Mouse (Mus musculus): ENCODE measurements around the gene Iqsec2. TPM values are rescaled to one million over a fixed set of nuclear protein-coding genes. Genes with fewer than 3 reads are reported as not detected.

Iqsec2 gene
- total RNA-seq (2014; rRNA removed) (15.9 and 23.2 TPM in 2 replicates), polyA plus RNA-seq (2015; fragmentation: Nextera tagmentation; extraction: Ambion mirVana) (6.8 and 7.5 TPM in 2 replicates)

DNA sequence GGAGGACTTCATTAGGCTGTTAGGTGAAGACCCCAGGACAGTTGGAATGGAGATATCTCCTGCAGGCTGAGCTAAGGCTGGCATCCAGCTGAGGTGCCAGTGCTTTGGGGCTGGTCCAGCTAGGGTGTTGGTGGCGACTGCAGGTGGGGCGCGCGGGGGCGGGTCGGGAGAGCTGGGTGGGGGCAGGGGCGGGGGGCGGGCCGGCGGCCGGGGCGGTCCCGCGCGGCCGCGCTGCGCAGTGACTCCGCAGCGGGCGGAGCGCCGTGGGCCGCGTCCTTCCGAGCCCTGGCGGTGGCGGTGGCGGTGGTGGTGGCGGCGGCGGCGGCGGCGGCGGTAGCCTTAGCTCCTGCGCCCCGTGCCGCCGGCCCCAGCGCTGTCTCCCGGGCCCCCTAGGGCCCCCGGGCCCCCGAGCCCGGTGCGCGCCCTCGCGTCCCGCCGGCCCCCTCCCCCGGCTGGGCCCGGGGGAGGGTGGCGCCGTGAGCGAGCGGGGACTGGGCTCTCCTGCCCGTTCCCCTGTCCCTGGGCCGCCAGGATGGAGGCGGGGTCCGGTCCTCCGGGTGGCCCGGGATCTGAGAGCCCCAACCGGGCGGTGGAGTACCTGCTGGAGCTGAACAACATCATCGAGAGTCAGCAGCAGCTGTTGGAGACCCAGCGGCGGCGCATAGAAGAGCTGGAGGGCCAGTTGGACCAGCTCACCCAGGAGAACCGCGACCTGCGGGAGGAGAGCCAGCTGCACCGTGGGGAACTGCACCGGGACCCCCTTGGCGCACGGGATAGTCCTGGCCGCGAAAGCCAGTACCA, at the start of gene Iqsec2:
TSS of gene Iqsec2 (plus strand) at position 328 of the 801 bp plus-strand sequence.
- Histone ChIP-seq H3K4me2 (ENCODE audit: low read depth) (peak within 1 kb of the TSS; percentile 65), H3K27ac (ENCODE audit: low read depth, low read length) (no peak within 1 kb of the TSS), H3K4me1 (ENCODE audit: insufficient read depth) (no peaks in the 10 kb centered on the region), H3K27me3 (ENCODE audit: insufficient read depth, low read length) (no peaks in the 10 kb centered on the region), H3K4me3 (ENCODE audit: low read depth, low read length) (peak within 1 kb of the TSS; percentile 59), H3K9me3 (ENCODE audit: low read length) (no peaks in the 10 kb centered on the region), H3K36me3 (ENCODE audit: insufficient read depth) (no peaks in the 10 kb centered on the region), H3K9ac (peak within 1 kb of the TSS; percentile 60)
- TF ChIP-seq CTCF (IDR thresholded peaks at IDR 0.05; ENCODE audit: low read depth): no peak
- 16% methylated on average over 29 of the region's 78 CpGs for WGBS
- ATAC-seq (peak; percentile 70), DNase-seq (peak; percentile 16)

DNA sequence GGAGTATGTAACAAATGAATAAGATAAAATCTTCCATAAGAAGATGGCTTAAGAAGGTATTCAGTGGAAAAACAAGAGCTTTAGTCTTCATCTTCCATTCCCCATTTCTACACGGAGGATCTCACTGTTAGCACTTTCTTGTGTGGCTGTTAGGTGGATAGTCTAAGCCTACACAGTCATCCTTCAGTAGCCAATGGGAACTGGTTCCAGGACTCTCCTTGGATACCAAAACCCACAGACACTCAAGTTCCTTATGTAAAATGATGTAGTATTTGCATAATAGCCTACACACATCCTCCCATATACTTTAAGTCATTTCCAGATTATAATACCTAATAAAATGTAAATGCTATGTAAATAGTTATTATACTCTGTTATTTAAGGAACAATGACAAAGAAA, 46.5 kb upstream of the Iqsec2 start:
- Histone ChIP-seq H3K9me3 (ENCODE audit: low read length) (no peaks in the 10 kb centered on the region), H3K27me3 (ENCODE audit: insufficient read depth, low read length) (no peaks in the 10 kb centered on the region; the same call in 1 of the 2 replicates), H3K4me3 (ENCODE audit: low read depth, low read length) (no peak overlapping the region), H3K4me1 (ENCODE audit: insufficient read depth) (no peaks in the 10 kb centered on the region), H3K36me3 (ENCODE audit: insufficient read depth) (no peaks in the 10 kb centered on the region), H3K9ac (no peak overlapping the region), H3K4me2 (ENCODE audit: low read depth) (no peak overlapping the region), H3K27ac (ENCODE audit: low read depth, low read length) (no peak overlapping the region)
- 59% methylated on average over 1 of the region's 1 CpGs for WGBS
- no peak for ATAC-seq
- TF ChIP-seq CTCF (IDR thresholded peaks at IDR 0.05; ENCODE audit: low read depth): no peak
- DNase-seq: no peak

GRCm38 (mm10) chrX:152121687-152122086, 22.4 kb upstream of the Iqsec2 start:
- DNase-seq (no peak), ATAC-seq (no peak)
- Histone ChIP-seq H3K27ac (ENCODE audit: low read depth, low read length) (no peak overlapping the region), H3K4me2 (ENCODE audit: low read depth) (no peak overlapping the region), H3K9me3 (ENCODE audit: low read length) (no peaks in the 10 kb centered on the region), H3K36me3 (ENCODE audit: insufficient read depth) (no peaks in the 10 kb centered on the region), H3K4me3 (ENCODE audit: low read depth, low read length) (no peak overlapping the region), H3K27me3 (ENCODE audit: insufficient read depth, low read length) (no peaks in the 10 kb centered on the region; the same call in 1 of the 2 replicates), H3K9ac (no peak overlapping the region), H3K4me1 (ENCODE audit: insufficient read depth) (no peaks in the 10 kb centered on the region)
- 76% methylated on average over 1 of the region's 1 CpGs for WGBS
- no peak for TF ChIP-seq CTCF (IDR thresholded peaks at IDR 0.05; ENCODE audit: low read depth)

DNA sequence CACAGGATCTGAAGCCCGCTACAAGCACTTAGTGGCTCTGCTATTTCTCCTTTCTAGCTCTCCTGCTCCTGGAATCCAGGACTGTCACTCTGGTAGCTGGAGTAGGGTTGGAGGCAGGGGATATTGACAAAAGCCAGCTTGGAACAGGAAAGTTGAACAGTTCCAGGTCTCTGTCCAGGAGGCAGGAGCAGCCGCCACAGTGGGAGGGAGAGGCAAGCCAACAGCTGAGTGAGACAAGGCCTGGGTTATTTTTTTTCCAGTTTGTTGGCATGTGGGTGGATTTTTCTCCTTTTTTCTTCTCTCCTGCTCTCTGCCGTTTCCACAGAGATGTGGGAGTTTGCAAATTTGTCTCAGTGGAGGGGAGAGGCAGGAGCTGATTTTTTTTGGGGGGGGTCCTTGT, 13.3 kb upstream of the Iqsec2 start:
- no peaks in the 10 kb centered on the region for H3K4me1 ChIP-seq (ENCODE audit: insufficient read depth)
- no peak for TF ChIP-seq CTCF (IDR thresholded peaks at IDR 0.05; ENCODE audit: low read depth)
- H3K9ac ChIP-seq: no peak overlapping the region
- no peaks in the 10 kb centered on the region for H3K36me3 ChIP-seq (ENCODE audit: insufficient read depth)
- no peak overlapping the region for H3K4me2 ChIP-seq (ENCODE audit: low read depth)
- DNase-seq (no peak), ATAC-seq (no peak)
- WGBS: 64% methylated on average over 3 of the region's 3 CpGs
- no peaks in the 10 kb centered on the region for H3K9me3 ChIP-seq (ENCODE audit: low read length)
- peaks cover 4% of the 10 kb centered on the region; the same call in 1 of the 2 replicates for H3K27me3 ChIP-seq (ENCODE audit: insufficient read depth, low read length)
- no peak overlapping the region for H3K4me3 ChIP-seq (ENCODE audit: low read depth, low read length)
- H3K27ac ChIP-seq (ENCODE audit: low read depth, low read length): no peak overlapping the region

DNA sequence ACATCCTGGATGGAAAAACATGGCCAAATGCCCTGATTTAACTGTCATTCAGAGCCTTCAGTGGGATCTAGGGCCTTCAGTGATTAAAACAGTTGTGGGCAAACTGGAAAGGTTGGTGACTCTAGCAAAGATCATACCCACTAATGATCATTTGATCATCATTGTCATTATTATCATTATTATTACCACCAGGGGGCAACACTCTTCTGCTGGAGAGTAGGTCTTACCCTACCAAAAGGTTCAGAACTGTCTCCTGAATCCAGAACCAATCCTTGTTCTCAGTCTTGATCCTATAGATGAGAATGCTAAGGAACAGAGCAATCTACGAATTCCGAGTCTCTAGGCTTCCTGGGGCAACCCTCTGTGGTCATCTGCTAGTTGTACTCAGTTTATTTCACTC, 12.0 kb upstream of the Iqsec2 start:
- DNase-seq: no peak
- H3K4me2 ChIP-seq (ENCODE audit: low read depth): no peak overlapping the region
- WGBS: 80% methylated on average over 2 of the region's 2 CpGs

GRCm38 (mm10) chrX:152135195-152135594, 8.9 kb upstream of the Iqsec2 start:
- ATAC-seq: no peak

More for the DNA sequence above, 12.0 kb upstream of the Iqsec2 start:
- H3K27ac ChIP-seq (ENCODE audit: low read depth, low read length): no peak overlapping the region
- peaks cover 4% of the 10 kb centered on the region; the same call in 1 of the 2 replicates for H3K27me3 ChIP-seq (ENCODE audit: insufficient read depth, low read length)
- no peak for ATAC-seq
- no peaks in the 10 kb centered on the region for H3K9me3 ChIP-seq (ENCODE audit: low read length)
- H3K9ac ChIP-seq: no peak overlapping the region
- no peaks in the 10 kb centered on the region for H3K36me3 ChIP-seq (ENCODE audit: insufficient read depth)
- no peak overlapping the region for H3K4me3 ChIP-seq (ENCODE audit: low read depth, low read length)
- H3K4me1 ChIP-seq (ENCODE audit: insufficient read depth): no peaks in the 10 kb centered on the region
- no peak for TF ChIP-seq CTCF (IDR thresholded peaks at IDR 0.05; ENCODE audit: low read depth)

GRCm38 (mm10) chrX:152144742-152145214, 710 bp downstream of the Iqsec2 start:
- TF ChIP-seq CTCF (IDR thresholded peaks at IDR 0.05; ENCODE audit: low read depth): no peak
- H3K36me3 ChIP-seq (ENCODE audit: insufficient read depth): no peaks in the 10 kb centered on the region
- H3K4me1 ChIP-seq (ENCODE audit: insufficient read depth): no peaks in the 10 kb centered on the region
- H3K9me3 ChIP-seq (ENCODE audit: low read length): no peaks in the 10 kb centered on the region
- no peak for DNase-seq
- peak overlapping the region; percentile 59 for H3K4me3 ChIP-seq (ENCODE audit: low read depth, low read length)
- ATAC-seq: no peak; the same call in 1 of the 2 replicates
- peak overlapping the region; percentile 65 for H3K4me2 ChIP-seq (ENCODE audit: low read depth)
- 18% methylated on average over 42 of the region's 42 CpGs for WGBS
- H3K27me3 ChIP-seq (ENCODE audit: insufficient read depth, low read length): no peaks in the 10 kb centered on the region
- H3K9ac ChIP-seq: peak overlapping the region; percentile 60
- H3K27ac ChIP-seq (ENCODE audit: low read depth, low read length): no peak overlapping the region

More at GRCm38 (mm10) chrX:152135195-152135594, 8.9 kb upstream of the Iqsec2 start:
- H3K4me1 ChIP-seq (ENCODE audit: insufficient read depth): no peaks in the 10 kb centered on the region
- no peak for TF ChIP-seq CTCF (IDR thresholded peaks at IDR 0.05; ENCODE audit: low read depth)
- H3K9ac ChIP-seq: no peak overlapping the region
- peaks cover 4% of the 10 kb centered on the region; the same call in 1 of the 2 replicates for H3K27me3 ChIP-seq (ENCODE audit: insufficient read depth, low read length)
- no peak overlapping the region for H3K27ac ChIP-seq (ENCODE audit: low read depth, low read length)
- H3K4me3 ChIP-seq (ENCODE audit: low read depth, low read length): no peak overlapping the region
- WGBS: 56% methylated on average over 2 of the region's 2 CpGs
- DNase-seq: no peak
- H3K9me3 ChIP-seq (ENCODE audit: low read length): no peaks in the 10 kb centered on the region
- no peaks in the 10 kb centered on the region for H3K36me3 ChIP-seq (ENCODE audit: insufficient read depth)
- no peak overlapping the region for H3K4me2 ChIP-seq (ENCODE audit: low read depth)
